Mouse (Mus musculus) cortical plate, adult 2 months (tissue): ENCODE measurements around the gene Necap2. TPM values are rescaled to one million over a fixed set of nuclear protein-coding genes. Genes with fewer than 3 reads are reported as not detected.

ENCODE experiments used
- H3K27ac ChIP-seq: fragments of 200-500 bp; 2 replicates; pipeline ENCODE4 v1.5.1; 2012; ENCODE audit warnings: low read length, control low read depth, inconsistent platforms; ENCODE audit not compliant: insufficient read depth
- H3K4me1 ChIP-seq: fragments of 200-500 bp; 2 replicates; pipeline ENCODE4 v1.6.1; 2011; ENCODE audit warnings: low read length; ENCODE audit not compliant: control insufficient read depth, insufficient read depth
- H3K4me3 ChIP-seq: fragments of 200-500 bp; 2 replicates; pipeline ENCODE4 v1.5.1; 2011; ENCODE audit warnings: mild to moderate bottlenecking, low read length, control low read depth; ENCODE audit not compliant: insufficient read depth
- CTCF ChIP-seq: fragments of 200-500 bp; IDR thresholded peaks from 2 replicates; pipeline ENCODE4 v1.5.1; 2011; ENCODE audit warnings: mild to moderate bottlenecking, control low read depth, low read length; ENCODE audit not compliant: insufficient read depth; ENCODE audit errors: extremely low read depth
- POLR2A ChIP-seq: fragments of 200-500 bp; IDR thresholded peaks from 2 replicates; pipeline ENCODE4 v1.6.1; 2011; ENCODE audit warnings: mild to moderate bottlenecking, low read length, control low read depth; ENCODE audit not compliant: insufficient read depth; ENCODE audit errors: extremely low read depth
- polyA plus RNA-seq: library from polyadenylated mRNA; depleted of rRNA; stranded (reverse); fragments of >200 nt; gene quantifications from 2 replicates; pipeline ENCODE4 v1.2.3, GENCODE M21; 2012; rRNA removed

Gene Necap2
- 58.6 and 62.3 TPM in 2 replicates for polyA plus RNA-seq

- Histone ChIP-seq H3K4me1 (peaks cover 12% of the 10 kb centered on the region), H3K27ac (peak within 1 kb of the TSS; percentile 67; the same call in 1 of the 2 replicates), H3K4me3 (peak within 1 kb of the TSS; percentile 81)
- peak; percentile 99 for TF ChIP-seq POLR2A
- TF ChIP-seq CTCF, result peak; percentile 43; the same call in 1 of the 2 replicates
Measured at GRCm38 (mm10) chr4:141077681-141078509, at the start of gene Necap2. Gene Necap2 (minus strand): TSS chr4:141078357.

DNA sequence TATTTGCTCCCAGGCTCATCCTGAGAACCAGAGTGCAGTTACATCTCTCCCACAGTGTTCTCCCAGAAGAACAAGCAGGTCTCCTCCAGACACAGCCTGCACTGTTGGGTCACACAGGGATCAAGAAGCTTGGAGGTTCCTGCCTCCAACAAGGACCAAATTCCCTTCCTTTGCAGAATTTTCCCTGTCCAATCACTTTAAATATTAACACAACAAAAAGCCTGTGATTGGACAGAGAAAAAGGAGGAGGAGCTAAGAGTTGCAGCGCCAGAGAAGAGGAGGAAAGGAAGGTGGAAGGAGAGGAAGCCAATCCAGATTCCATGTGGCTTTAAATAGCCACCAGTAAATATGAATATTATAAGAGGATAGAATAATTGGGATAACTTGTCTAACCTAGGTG lies 44.9 kb upstream of the Necap2 start:
- Histone ChIP-seq H3K4me3 (no peak overlapping the region), H3K27ac (no peak overlapping the region), H3K4me1 (peaks cover 14% of the 10 kb centered on the region)
- TF ChIP-seq CTCF, result no peak

GRCm38 (mm10) chr4:141122663-141123062 lies 44.5 kb upstream of the Necap2 start:
- TF ChIP-seq POLR2A (no peak), CTCF (no peak)

DNA sequence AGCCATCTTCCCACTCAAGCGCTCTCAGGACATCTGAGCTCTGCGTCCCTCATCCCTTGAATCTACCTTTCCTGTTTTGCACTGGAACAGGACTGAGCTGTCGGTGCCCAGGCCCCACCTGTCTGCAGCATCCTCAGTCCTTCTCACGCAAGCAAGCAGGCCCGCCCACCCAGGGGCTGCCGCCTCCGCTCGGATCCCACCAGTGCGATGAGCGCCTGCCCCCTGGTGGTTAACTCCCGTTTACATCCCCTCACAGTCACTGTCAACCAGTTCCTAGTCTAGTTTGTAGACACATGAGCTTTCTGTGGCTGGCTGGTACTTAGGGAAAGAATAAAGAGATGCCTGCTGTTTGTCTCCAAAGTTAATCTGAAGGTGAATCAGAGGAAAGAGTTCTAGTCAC lies 42.5 kb upstream of the Necap2 start:
- TF ChIP-seq POLR2A, result no peak
- peak; percentile 65 for TF ChIP-seq CTCF
- Histone ChIP-seq H3K27ac (no peak overlapping the region), H3K4me1 (peaks cover 14% of the 10 kb centered on the region), H3K4me3 (no peak overlapping the region)

More at GRCm38 (mm10) chr4:141122663-141123062, 44.5 kb upstream of the Necap2 start:
- peaks cover 14% of the 10 kb centered on the region for H3K4me1 ChIP-seq
- H3K4me3 ChIP-seq, result no peak overlapping the region
- no peak overlapping the region for H3K27ac ChIP-seq

- H3K4me3 ChIP-seq, result no peak overlapping the region
- no peak for TF ChIP-seq POLR2A
- no peak for TF ChIP-seq CTCF
- peaks cover 18% of the 10 kb centered on the region for H3K4me1 ChIP-seq
- H3K27ac ChIP-seq, result no peak overlapping the region
Measured at GRCm38 (mm10) chr4:141118691-141119090, 40.5 kb upstream of the Necap2 start.

DNA sequence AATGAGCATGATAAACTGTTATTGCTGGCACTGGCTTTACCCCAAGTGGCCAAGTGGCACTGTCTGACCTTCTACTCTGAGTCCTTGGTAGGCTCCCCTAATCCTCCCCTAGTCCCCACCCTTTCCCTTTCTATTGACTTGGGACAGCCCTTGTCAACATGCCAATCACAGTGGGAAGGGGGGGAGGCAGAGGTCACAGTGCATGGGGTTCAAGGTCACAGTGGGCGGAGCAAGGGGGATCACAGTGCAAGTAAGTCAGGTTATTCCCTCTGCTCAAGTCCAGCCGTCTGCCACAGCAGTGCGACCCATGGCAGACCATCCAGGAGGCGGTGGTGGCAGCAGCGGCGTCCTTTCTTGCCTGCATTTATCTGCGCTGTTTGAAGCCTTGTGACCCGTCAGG lies 37.2 kb upstream of the Necap2 start:
- H3K27ac ChIP-seq, result no peak overlapping the region
- TF ChIP-seq CTCF, result no peak
- no peak for TF ChIP-seq POLR2A

GRCm38 (mm10) chr4:141114521-141114981 lies 36.4 kb upstream of the Necap2 start:
- TF ChIP-seq POLR2A, result no peak
- TF ChIP-seq CTCF, result no peak
- peaks cover 13% of the 10 kb centered on the region for H3K4me1 ChIP-seq
- no peak overlapping the region for H3K4me3 ChIP-seq
- no peak overlapping the region for H3K27ac ChIP-seq

More for the DNA sequence above, 37.2 kb upstream of the Necap2 start:
- Histone ChIP-seq H3K4me1 (peaks cover 14% of the 10 kb centered on the region), H3K4me3 (no peak overlapping the region)

- Histone ChIP-seq H3K27ac (no peak overlapping the region), H3K4me3 (no peak overlapping the region), H3K4me1 (peaks cover 9% of the 10 kb centered on the region)
- TF ChIP-seq POLR2A (no peak), CTCF (no peak)
Measured at GRCm38 (mm10) chr4:141113831-141114230, 35.7 kb upstream of the Necap2 start.

DNA sequence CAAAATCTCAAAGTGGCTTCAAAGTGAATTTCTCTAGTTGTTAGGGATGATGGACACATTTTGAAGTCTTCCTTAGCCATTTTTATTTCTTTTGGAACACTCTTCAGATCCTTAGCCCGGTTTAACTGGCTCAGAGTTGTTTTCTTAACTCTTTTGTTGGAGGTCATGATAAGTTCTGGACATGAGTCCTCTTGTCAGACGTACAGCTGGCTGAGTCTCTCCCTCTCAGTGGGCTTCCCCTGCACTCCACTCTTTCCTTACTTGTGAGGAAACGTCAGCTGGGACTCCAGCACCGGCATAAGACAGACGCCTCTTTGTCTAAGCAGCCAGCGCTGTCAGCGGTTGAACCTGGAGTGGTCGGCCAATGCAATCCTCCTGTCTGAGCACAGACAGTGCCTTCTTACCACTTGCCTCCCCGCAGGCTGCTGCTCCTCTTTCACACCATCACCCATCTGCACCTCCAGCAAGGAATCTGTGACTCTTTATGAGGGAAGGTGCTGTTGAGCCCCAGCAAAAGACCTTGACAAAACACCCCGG lies 30.1 kb upstream of the Necap2 start:
- TF ChIP-seq CTCF (no peak), POLR2A (no peak)
- Histone ChIP-seq H3K27ac (no peak overlapping the region), H3K4me3 (no peak overlapping the region), H3K4me1 (no peaks in the 10 kb centered on the region)

DNA sequence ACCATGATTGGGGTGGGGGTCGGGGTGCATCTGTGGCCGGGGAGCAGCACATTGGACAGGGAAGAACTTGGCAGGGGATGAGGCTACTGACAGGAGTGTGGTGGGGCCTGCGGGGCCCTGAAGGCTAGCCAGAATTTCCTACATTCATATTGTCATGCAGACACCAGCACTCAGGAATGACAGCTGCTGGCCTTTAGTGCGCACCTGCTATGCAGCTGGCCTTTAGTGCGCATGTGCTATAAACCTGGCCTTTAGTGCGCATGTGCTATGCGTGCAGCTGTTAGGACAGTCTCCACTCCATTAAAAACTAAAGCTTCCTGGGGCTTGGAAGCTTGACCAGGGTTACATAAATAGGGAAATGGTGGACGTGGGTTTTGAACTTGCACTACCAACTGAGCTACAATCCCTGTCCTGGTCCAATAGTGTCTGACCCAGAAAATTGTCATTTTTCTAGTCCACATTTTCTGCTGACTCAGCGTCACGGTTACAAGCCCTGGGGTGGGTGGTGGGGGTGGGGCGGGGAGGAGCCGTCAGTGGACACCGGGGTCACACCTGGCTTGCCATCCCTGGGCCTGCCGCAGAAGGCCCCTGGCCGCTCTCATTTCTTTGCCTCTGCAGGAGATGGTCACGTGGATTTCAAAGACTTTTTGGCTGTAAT lies 28.5 kb upstream of the Necap2 start:
- H3K4me3 ChIP-seq, result no peak overlapping the region
- no peaks in the 10 kb centered on the region for H3K4me1 ChIP-seq
- TF ChIP-seq CTCF, result no peak
- H3K27ac ChIP-seq, result no peak overlapping the region
